Mouse (Mus musculus) c-Kit-positive CD71-negative TER-119-negative erythroid progenitor cells, embryonic 14.5 days (primary cell): Measurements from ENCODE around the gene Dlg1.

Source experiments
- DNase-seq: peaks from one replicate; pipeline ENCODE4 v3.0.0-alpha.2; 2013; ENCODE audit warnings: low read depth

The Dlg1 gene

DNA sequence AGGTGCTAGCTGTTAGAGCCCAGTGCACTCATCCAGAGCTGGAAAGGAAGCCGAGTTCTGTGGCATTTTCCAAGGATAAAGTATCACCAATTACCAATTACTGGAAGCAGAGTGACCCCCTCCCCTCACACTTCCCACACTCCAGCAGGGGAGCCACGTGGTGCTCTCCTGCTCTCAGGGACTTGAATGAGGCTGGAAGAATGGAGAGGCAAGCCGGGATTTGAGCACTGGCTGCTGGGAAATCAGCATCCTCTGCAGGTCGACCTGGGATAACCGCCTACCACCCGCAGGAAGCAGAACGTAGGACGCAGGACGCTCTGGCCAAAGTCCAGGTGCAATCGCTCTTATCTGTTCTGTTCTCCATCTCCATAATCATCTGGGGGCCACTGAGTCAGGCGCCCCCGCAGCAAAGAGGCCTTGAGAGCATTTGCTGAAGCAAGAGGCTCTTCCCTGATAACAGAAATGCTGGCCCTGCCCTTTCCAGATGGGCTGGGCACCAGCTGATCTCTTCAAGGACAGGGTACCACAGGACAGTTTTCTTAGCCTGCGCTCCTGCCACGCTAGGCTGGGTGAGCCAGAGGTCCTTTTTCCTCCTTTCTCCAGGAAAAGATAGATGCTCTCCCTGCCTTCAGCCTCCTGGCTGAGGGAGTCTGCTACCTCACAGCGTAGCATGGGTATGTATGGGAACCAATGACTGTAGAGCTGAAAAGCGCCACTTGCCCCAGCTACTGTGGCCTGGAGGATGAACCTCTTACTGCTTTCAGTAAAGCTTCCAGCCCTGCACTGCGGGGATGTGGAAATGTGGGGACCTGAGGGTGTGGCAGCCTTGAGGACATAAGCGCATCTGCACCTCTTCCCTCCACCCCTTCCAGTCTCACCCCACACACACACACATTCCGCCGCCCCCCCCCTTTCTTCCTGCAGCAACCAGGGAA lies 242.9 kb downstream of the Dlg1 start:
- no peak for DNase-seq

DNA sequence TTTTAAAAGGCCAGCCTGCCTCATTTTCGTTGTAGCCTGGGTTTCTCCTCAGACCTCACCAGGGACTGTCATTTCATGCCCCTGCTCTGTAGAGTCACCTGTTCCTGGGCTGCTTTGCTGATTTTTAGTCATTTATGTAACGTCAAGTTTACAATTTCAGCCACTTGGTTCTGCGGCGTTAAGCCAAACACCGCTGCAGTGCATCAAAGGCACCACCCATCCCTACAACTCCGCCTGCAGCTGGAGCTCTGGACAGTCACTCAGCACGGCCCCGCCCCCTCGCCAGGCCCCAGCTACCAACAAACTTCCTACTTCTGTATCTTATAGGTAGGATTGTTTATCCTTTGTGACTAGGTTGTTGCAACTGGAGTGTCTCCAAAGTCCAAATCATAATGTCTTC lies 243.7 kb downstream of the Dlg1 start:
- DNase-seq = no peak

DNA sequence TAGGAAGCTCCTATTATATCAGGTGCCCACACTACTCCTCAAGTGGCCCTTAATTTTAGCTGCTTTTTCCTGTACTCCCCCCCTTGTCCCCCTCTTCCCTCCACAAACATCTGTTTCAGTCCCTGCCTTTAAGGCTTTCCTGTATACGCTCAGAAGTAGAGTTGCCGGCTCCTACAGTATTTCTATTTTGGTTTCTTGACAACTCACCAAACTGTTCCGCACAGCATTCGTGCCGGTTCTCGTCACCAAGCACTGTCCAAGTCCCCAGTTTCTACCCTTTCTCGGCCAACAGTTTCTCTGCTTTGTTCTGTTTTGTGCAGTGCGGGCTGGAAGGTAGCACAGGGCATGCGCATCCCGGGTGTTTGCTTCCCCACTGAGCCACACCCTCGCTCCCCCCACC lies 245.7 kb downstream of the Dlg1 start:
- DNase-seq = no peak

DNA sequence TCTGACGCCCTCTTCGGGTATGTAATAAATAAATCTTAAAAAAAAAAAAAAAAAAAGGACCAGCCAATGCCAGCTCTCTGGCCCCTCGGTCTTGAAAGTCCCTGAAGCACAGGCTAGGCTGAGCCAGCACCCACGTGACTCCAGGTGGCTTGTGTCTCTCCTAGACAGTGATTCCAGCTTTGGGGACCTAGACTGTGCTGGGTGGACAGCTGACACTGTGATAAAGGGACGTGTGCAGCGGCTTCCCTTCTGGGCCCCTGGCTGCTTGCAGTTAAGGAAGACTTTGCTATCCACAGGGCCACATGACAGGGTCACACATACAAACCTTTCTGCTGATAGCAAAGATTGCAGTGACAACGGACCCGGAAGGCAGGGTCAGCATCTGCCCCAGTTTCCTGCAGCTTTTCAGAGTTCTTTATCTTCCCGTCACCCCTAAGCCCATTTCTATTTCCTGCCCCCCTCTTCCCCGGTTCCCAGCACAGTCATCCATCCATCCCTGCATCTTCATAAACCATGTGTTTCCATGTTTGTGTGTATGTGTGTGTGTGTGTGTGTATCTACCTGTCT lies 247.1 kb downstream of the Dlg1 start:
- DNase-seq = no peak

DNA sequence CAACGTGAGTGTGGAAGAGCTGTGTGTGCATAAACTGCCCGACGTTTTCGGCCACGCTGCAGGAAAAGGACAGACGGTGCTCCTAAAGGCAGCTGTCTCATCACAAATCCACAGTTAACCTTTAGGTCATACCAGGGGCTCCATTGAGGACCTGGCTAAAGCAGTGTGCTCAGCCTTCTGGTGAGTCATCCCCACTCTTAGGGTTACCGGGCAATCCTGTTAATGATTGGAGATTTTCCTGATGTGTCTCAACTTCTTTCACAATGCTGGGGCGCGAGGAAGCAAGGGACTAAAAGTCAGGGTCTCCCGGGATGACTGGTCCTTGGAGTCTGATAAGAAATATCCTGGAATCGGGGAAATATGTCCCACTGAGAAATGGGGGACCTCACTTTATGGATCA lies 254.5 kb downstream of the Dlg1 start:
- DNase-seq = no peak

DNA sequence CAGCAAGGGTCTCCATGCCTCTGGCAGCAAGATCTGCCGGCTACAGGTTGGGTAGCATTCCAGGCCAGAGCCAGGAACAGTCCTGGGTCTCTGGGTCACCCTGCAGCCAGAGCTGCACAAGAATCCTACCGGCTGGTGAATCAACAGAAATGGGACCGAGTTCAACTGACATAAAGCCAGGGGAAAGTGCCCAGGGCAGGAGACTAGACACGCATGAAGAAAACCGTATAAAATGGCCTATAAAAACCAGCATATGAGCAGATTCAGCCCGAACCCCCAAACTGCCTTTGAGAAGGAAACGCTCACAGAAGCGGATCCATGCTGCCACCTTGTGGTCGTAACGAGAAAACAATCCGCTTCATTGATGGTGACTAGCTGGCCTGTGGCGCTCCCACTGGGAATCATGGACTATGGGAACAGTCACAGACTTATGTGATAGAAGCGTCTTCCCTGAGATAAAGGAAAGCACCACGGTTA lies 255.0 kb downstream of the Dlg1 start:
- DNase-seq = peak; percentile 76

DNA sequence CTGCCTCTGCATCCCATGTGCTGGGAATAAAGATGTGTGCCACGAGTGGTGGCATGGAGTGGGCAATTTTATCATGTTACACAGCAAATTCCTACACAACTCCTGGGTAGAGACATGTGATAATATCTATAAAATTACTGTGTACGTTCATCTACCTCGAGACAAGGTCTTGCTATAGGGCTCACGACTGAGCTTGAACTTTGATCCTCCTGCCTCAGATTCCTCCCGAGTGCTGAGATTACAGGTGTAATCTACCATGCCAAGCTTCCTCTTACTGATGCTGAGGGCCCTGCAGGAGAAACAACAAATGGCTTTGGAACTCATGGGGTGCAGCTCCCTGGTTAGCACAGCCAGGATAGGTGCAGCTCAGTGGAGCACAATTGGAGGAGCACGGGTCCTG lies 261.1 kb downstream of the Dlg1 start:
- no peak for DNase-seq
